Mouse (Mus musculus) olfactory bulb, adult 2 months (tissue): ENCODE data around the gene Taf1c. TPM values are rescaled to one million over a fixed set of nuclear protein-coding genes. Genes with fewer than 3 reads are reported as not detected.

Source experiments
- H3K27ac ChIP-seq: fragments of 200-500 bp; 2 replicates; pipeline ENCODE4 v1.5.1; 2012; ENCODE audit warnings: low read depth, low read length; ENCODE audit not compliant: insufficient read depth
- H3K4me1 ChIP-seq: fragments of 200-500 bp; 2 replicates; pipeline ENCODE4 v1.6.1; 2012; ENCODE audit warnings: low read length; ENCODE audit not compliant: control insufficient read depth, insufficient read depth
- H3K4me3 ChIP-seq: fragments of 200-500 bp; 2 replicates; pipeline ENCODE4 v1.5.1; 2012; ENCODE audit warnings: mild to moderate bottlenecking, low read depth, low read length, moderate library complexity; ENCODE audit not compliant: insufficient read depth
- CTCF ChIP-seq: fragments of 200-500 bp; IDR thresholded peaks from 2 replicates; pipeline ENCODE4 v1.5.1; 2012; ENCODE audit warnings: low read depth, mild to moderate bottlenecking, low read length, moderate library complexity; ENCODE audit not compliant: insufficient read depth
- POLR2A ChIP-seq: fragments of 200-500 bp; IDR thresholded peaks from 2 replicates; pipeline ENCODE4 v1.6.1; 2012; ENCODE audit warnings: mild to moderate bottlenecking, low read depth, low read length, moderate library complexity; ENCODE audit not compliant: insufficient read depth
- WGBS: fragments of 180-500 bp; shearing (Covaris S2); methylation state at CpG from one replicate; pipeline ENCODE4 v1.1.7; 2018; 5-methylcytosine and 5-hydroxymethylcytosine counted together
- polyA plus RNA-seq: library from polyadenylated mRNA; stranded (reverse); fragments of >200 nt; gene quantifications from 2 replicates; pipeline ENCODE4 v1.2.4, GENCODE M21; 2012; ENCODE audit warnings: low replicate concordance; ENCODE audit not compliant: missing spikeins, insufficient read depth, insufficient read length

Gene Taf1c
- polyA plus RNA-seq, 1 experiment = not detected

DNA sequence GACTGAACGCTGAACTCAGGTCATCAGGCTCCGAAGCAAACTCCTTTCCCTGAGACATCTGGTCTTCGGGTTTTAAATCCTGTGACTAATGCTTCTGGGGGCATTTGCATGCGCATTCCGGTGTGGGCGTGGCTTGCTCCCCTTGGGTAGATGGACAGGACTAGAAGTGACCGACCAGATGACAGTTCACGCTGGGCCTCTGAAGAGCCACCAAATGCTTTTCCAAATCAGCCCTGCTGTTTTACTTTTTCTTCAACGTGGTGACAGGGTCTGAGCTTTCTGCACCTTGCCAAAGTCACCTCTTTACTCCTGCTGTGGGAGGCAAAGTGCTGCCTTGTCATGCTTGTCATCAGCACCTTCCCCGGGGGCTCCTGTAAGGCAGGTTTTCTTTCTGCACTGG is 16.2 kb downstream of the Taf1c start:
- H3K27ac ChIP-seq = no peak overlapping the region
- H3K4me1 ChIP-seq = peaks cover 4% of the 10 kb centered on the region; the same call in 1 of the 2 replicates
- WGBS = 31% methylated on average over 10 of the region's 10 CpGs
- H3K4me3 ChIP-seq = no peak overlapping the region
- no peak for TF ChIP-seq POLR2A
- no peak for TF ChIP-seq CTCF

- Histone ChIP-seq H3K4me1 (peaks cover 4% of the 10 kb centered on the region; the same call in 1 of the 2 replicates), H3K27ac (no peak overlapping the region), H3K4me3 (no peak overlapping the region)
- WGBS = 72% methylated on average over 4 of the region's 4 CpGs
- TF ChIP-seq CTCF = no peak
- no peak for TF ChIP-seq POLR2A
Observed at GRCm38 (mm10) chr8:119588321-119588720, 16.7 kb downstream of the Taf1c start.

DNA sequence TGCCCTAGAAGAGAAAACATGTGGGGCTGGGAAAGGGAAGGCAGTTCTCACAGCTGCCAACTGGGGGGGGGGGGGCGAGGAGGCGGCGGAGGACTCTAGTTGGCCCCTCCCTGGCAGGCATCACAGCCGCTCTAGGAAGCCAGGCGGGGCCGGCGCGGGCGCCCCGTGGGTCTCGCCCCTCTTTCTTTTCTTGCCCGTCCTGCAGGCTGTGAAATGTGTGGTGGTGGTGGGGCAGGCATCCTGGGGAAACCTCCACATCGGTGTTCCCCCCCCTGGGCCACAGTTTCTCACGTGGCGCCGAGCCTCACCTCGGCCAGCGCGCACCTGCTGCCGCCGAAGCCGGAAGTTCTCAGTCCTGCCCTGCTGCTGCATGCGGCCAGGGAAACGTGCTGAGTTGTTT is 19.1 kb downstream of the Taf1c start:
- Histone ChIP-seq H3K4me3 (peak overlapping the region; percentile 41), H3K27ac (no peak overlapping the region), H3K4me1 (peaks cover 4% of the 10 kb centered on the region; the same call in 1 of the 2 replicates)
- TF ChIP-seq CTCF = no peak
- no peak for TF ChIP-seq POLR2A
- WGBS = 17% methylated on average over 24 of the region's 24 CpGs

DNA sequence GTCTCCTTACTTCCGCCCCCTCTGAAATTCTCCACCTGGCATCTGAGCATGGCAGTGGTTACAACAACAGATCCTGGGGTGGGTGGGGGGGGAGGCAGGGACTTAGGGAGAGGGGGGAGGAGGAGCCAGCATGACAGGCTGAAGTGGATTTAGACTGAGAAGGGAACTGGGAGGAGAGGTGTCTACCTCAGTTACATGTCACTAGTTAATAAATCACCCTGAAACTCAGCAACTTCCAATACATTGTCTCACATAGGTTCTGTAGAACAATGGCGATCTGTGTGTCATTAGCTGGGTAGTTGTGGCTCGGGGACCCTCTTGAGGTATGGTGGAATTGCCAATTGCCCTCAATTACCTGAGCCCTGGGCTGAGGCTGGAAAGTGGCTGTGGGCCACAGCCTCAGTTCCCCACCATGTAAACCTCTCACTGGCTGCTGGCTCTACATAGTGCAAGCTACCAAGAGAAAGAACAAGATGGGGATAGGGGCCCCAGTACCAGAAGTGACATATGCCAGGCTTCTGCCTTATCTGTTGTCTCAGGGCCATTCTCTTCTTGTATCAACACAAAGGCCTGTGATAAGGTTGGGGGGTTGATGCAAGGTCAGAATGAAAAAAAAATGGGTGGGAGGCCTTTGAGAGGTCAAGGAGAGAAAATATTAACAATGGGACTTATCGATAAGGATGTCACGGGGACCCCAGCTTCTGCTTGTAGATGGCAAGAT is 24.4 kb downstream of the Taf1c start:
- WGBS = 90% methylated on average over 5 of the region's 5 CpGs

GRCm38 (mm10) chr8:119579096-119579495 is 25.9 kb downstream of the Taf1c start:
- 61% methylated on average over 13 of the region's 13 CpGs for WGBS
- Histone ChIP-seq H3K4me1 (peaks cover 1% of the 10 kb centered on the region; the same call in 1 of the 2 replicates), H3K4me3 (no peak overlapping the region), H3K27ac (no peak overlapping the region)
- TF ChIP-seq POLR2A (no peak), CTCF (no peak)

More for the DNA sequence above, 24.4 kb downstream of the Taf1c start:
- Histone ChIP-seq H3K27ac (no peak overlapping the region), H3K4me3 (no peak overlapping the region), H3K4me1 (no peaks in the 10 kb centered on the region)
- TF ChIP-seq CTCF (no peak), POLR2A (no peak)

- no peak overlapping the region for H3K27ac ChIP-seq
- peak overlapping the region; percentile 73 for H3K4me3 ChIP-seq
- TF ChIP-seq POLR2A (no peak), CTCF (no peak)
- WGBS = 2% methylated on average over 16 of the region's 16 CpGs
- H3K4me1 ChIP-seq = peaks cover 18% of the 10 kb centered on the region
Observed at GRCm38 (mm10) chr8:119575366-119575726, 29.7 kb downstream of the Taf1c start.

GRCm38 (mm10) chr8:119574437-119575365 is 30.3 kb downstream of the Taf1c start, which contains the start of the genes Hsdl1 and Dnaaf1:
Gene Hsdl1, minus strand, starts transcription at chr8:119575183.
Gene Dnaaf1, plus strand, starts transcription at chr8:119575235.
- H3K4me1 ChIP-seq = peaks cover 23% of the 10 kb centered on the region
- H3K27ac ChIP-seq = no peak within 1 kb of the TSS
- peak within 1 kb of the TSS; percentile 73 for H3K4me3 ChIP-seq
- WGBS = under 1% methylated on average over 95 of the region's 97 CpGs
- TF ChIP-seq POLR2A (peak; percentile 77), CTCF (peak; percentile 22; the same call in 1 of the 2 replicates)

GRCm38 (mm10) chr8:119572411-119572810 is 32.6 kb downstream of the Taf1c start:
- Histone ChIP-seq H3K4me1 (peaks cover 23% of the 10 kb centered on the region), H3K4me3 (no peak overlapping the region), H3K27ac (no peak overlapping the region)
- 91% methylated on average over 4 of the region's 4 CpGs for WGBS
- no peak for TF ChIP-seq CTCF
- no peak for TF ChIP-seq POLR2A
